8 mouse cellular contexts compared by ENCODE assay signal in the genomic region with DNA sequence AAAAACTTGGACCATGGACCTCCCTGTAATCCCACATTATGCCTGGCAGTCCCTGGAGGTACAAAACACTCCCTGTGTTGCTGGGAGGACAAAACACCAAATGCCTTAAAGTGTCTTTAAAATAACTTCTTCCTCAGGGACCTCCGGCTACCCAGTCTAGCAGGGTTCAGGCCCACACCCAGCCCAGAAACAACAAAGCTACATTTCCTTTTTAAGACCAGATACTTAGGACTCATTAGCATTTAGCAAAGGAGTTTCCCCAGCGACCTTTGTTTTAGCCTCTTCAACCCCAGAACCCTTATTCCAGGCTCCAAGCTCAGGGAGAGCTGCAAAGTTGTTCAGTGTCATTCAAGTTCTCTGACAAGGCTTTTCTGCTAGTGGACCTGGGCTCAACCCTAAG. TPM values are rescaled to one million over a fixed set of nuclear protein-coding genes. Genes with fewer than 3 reads are reported as not detected.
DNase-seq lines count a peak whose midpoint lies in the region; ATAC-seq and TF ChIP-seq lines count a peak whose summit lies in the region.
"Had no signal": no experiment of that assay in that cellular context is flagged by ENCODE, and none has a peak within 500 bp of the region (broad histone marks: within the 10 kb centered on the region; RNA-seq: fewer than 3 reads in every experiment).

No protein-coding gene starts in this region.

- no peaks in the 10 kb centered on the region for H3K9me3 ChIP-seq in lung, embryonic 14.5 days (ENCODE audit: low read depth, low read length)
- H3K9me3 ChIP-seq in forebrain, embryonic 13.5 days (replicated peaks), result no peaks in the 10 kb centered on the region
- no peaks in the 10 kb centered on the region for H3K9me3 ChIP-seq in limb, embryonic 11.5 days (ENCODE audit: control insufficient read depth, low read length)
- H3K9me3 ChIP-seq in stomach, embryonic 15.5 days, result no peaks in the 10 kb centered on the region

- TF ChIP-seq CTCF in lung, embryonic 14.5 days (IDR thresholded peaks at IDR 0.05; ENCODE audit: low read depth), result no peak

- peaks cover 8% of the 10 kb centered on the region; the same call in 1 of the 2 replicates for H3K27me3 ChIP-seq in lung, embryonic 14.5 days (ENCODE audit: insufficient read depth, low read length)
- peaks cover 6% of the 10 kb centered on the region; the same call in 1 of the 2 replicates for H3K27me3 ChIP-seq in forebrain, embryonic 13.5 days
- H3K27me3 ChIP-seq in limb, embryonic 11.5 days (ENCODE audit: control insufficient read depth, insufficient read depth, low read length), result peaks cover 8% of the 10 kb centered on the region
- H3K27me3 ChIP-seq in stomach, embryonic 15.5 days (replicated peaks), result no peaks in the 10 kb centered on the region

- H3K9ac ChIP-seq in lung, embryonic 14.5 days, result peak overlapping the region; percentile 63
- peak overlapping the region; percentile 80 for H3K9ac ChIP-seq in forebrain, embryonic 13.5 days
- no peak overlapping the region; the same call in 1 of the 2 replicates for H3K9ac ChIP-seq in limb, embryonic 11.5 days (ENCODE audit: low read length)
- H3K9ac ChIP-seq in stomach, embryonic 15.5 days, result peak overlapping the region; percentile 54; the same call in 1 of the 2 replicates

- peak overlapping the region; percentile 60 for H3K4me3 ChIP-seq in lung, embryonic 14.5 days (ENCODE audit: low read depth, low read length)
- peak overlapping the region; percentile 69 for H3K4me3 ChIP-seq in forebrain, embryonic 13.5 days
- H3K4me3 ChIP-seq in limb, embryonic 11.5 days (ENCODE audit: low read depth, low read length), result peak overlapping the region; percentile 56
- peak overlapping the region; percentile 61 for H3K4me3 ChIP-seq in stomach, embryonic 15.5 days (replicated peaks)

- H3K4me1 ChIP-seq in lung, embryonic 14.5 days (ENCODE audit: insufficient read depth), result 0 out of 2 replicates have a peak, but pooled peaks cover 7% of the 10 kb centered on the region
- peaks cover 47% of the 10 kb centered on the region for H3K4me1 ChIP-seq in forebrain, embryonic 13.5 days
- 0 out of 2 replicates have a peak, but pooled peaks cover 7% of the 10 kb centered on the region for H3K4me1 ChIP-seq in limb, embryonic 11.5 days (ENCODE audit: control insufficient read depth, insufficient read depth, low read length)
- peaks cover 26% of the 10 kb centered on the region for H3K4me1 ChIP-seq in stomach, embryonic 15.5 days

- no peaks in the 10 kb centered on the region for H3K36me3 ChIP-seq in lung, embryonic 14.5 days (ENCODE audit: insufficient read depth)
- H3K36me3 ChIP-seq in forebrain, embryonic 13.5 days (ENCODE audit: poor library complexity, severe bottlenecking), result no peaks in the 10 kb centered on the region
- H3K36me3 ChIP-seq in limb, embryonic 11.5 days (ENCODE audit: control insufficient read depth, insufficient read depth, low read length), result no peaks in the 10 kb centered on the region
- no peaks in the 10 kb centered on the region for H3K36me3 ChIP-seq in stomach, embryonic 15.5 days

- peak overlapping the region; percentile 89 for H3K27ac ChIP-seq in lung, embryonic 14.5 days (ENCODE audit: low read depth)
- H3K27ac ChIP-seq in forebrain, embryonic 13.5 days, result peak overlapping the region; percentile 92
- H3K27ac ChIP-seq in limb, embryonic 11.5 days (replicated peaks; ENCODE audit: low read depth, low read length), result no peak overlapping the region
- peak overlapping the region; percentile 74; the same call in 1 of the 2 replicates for H3K27ac ChIP-seq in stomach, embryonic 15.5 days
- H3K27ac ChIP-seq: macrophage had no signal

- peak; percentile 23 for DNase-seq in lung, embryonic 14.5 days
- no peak for DNase-seq in lung, postnatal 4 days
- DNase-seq in limb, embryonic 11.5 days (ENCODE audit: low spot score), result no peak

- 18% methylated on average over 2 of the region's 2 CpGs for WGBS in lung, embryonic 14.5 days
- 3% methylated on average over 2 of the region's 2 CpGs for WGBS in forebrain, embryonic 13.5 days
- 33% methylated on average over 2 of the region's 2 CpGs for WGBS in limb, embryonic 11.5 days
- WGBS in stomach, embryonic 15.5 days, result 17% methylated on average over 2 of the region's 2 CpGs

- no peak for ATAC-seq in lung, embryonic 14.5 days (ENCODE audit: insufficient read depth)
- no peak for ATAC-seq in forebrain, embryonic 13.5 days
- no peak for ATAC-seq in limb, embryonic 11.5 days (ENCODE audit: insufficient number of reproducible peaks, low FRiP score, low TSS enrichment, low read depth)
- no peak for ATAC-seq in stomach, embryonic 15.5 days (ENCODE audit: insufficient read depth, low FRiP score, low read depth)
- ATAC-seq in inflammation-experienced regulatory T-cells, adult 6 months, result no peak
- ATAC-seq in CD4-positive, CD25-positive, alpha-beta regulatory T cell, adult 4 months, result no peak

- H3K4me2 ChIP-seq in lung, embryonic 14.5 days, result peak overlapping the region; percentile 76
- peak overlapping the region; percentile 86 for H3K4me2 ChIP-seq in forebrain, embryonic 13.5 days
- peak overlapping the region; percentile 95 for H3K4me2 ChIP-seq in limb, embryonic 11.5 days (ENCODE audit: low read depth, severe bottlenecking)
- peak overlapping the region; percentile 91 for H3K4me2 ChIP-seq in stomach, embryonic 15.5 days

RNA-seq across cellular contexts. Expression of a gene that starts 0.9 kb away (rescaled TPM):
- 123 and 138 TPM in 2 replicates for polyA plus RNA-seq in lung, embryonic 14.5 days (2014; fragmentation: Nextera tagmentation; extraction: Ambion mirVana)
- 53.3 and 53.8 TPM in 2 replicates for polyA plus RNA-seq in forebrain, embryonic 13.5 days (2015; fragmentation: Nextera tagmentation; extraction: Ambion mirVana)
- polyA plus RNA-seq in limb, embryonic 11.5 days (2014; fragmentation: Nextera tagmentation; extraction: Ambion mirVana), result 3.6 and 7.8 TPM in 2 replicates
- polyA plus RNA-seq in stomach, embryonic 15.5 days (2015; fragmentation: Nextera tagmentation; extraction: Ambion mirVana), result 50.8 and 52.4 TPM in 2 replicates
- not detected for polyA plus RNA-seq in inflammation-experienced regulatory T-cells, adult 6 months (2017; shearing (Covaris generic))
- not detected for polyA plus RNA-seq in CD4-positive, CD25-positive, alpha-beta regulatory T cell, adult 4 months (2017; shearing (Covaris generic))
- polyA plus RNA-seq: macrophage had no signal

RNA-seq across cellular contexts. Expression of a gene that starts 13.4 kb away (rescaled TPM):
- 78.2 and 79.1 TPM in 2 replicates for polyA plus RNA-seq in lung, embryonic 14.5 days (2014; fragmentation: Nextera tagmentation; extraction: Ambion mirVana)
- 83.0 and 91.1 TPM in 2 replicates for polyA plus RNA-seq in forebrain, embryonic 13.5 days (2015; fragmentation: Nextera tagmentation; extraction: Ambion mirVana)
- 60.4 and 69.3 TPM in 2 replicates for polyA plus RNA-seq in limb, embryonic 11.5 days (2014; fragmentation: Nextera tagmentation; extraction: Ambion mirVana)
- polyA plus RNA-seq in stomach, embryonic 15.5 days (2015; fragmentation: Nextera tagmentation; extraction: Ambion mirVana), result 92.7 and 103 TPM in 2 replicates
- 10 to 100 TPM; 51.9 to 68.0 (median 52.9) TPM for polyA plus RNA-seq in inflammation-experienced regulatory T-cells, adult 6 months (2017; shearing (Covaris generic))
- polyA plus RNA-seq in CD4-positive, CD25-positive, alpha-beta regulatory T cell, adult 4 months (2017; shearing (Covaris generic)), result 10 to 100 TPM; 42.6 to 73.0 TPM

RNA-seq across cellular contexts. Expression of a gene that starts 24.8 kb away (rescaled TPM):
- polyA plus RNA-seq in lung, embryonic 14.5 days (2014; fragmentation: Nextera tagmentation; extraction: Ambion mirVana), result 0.20 and 0.51 TPM in 2 replicates
- 0.14 and 0.25 TPM in 2 replicates for polyA plus RNA-seq in forebrain, embryonic 13.5 days (2015; fragmentation: Nextera tagmentation; extraction: Ambion mirVana)
- not detected in 2 replicates for polyA plus RNA-seq in limb, embryonic 11.5 days (2014; fragmentation: Nextera tagmentation; extraction: Ambion mirVana)
- 0.14 TPM in 1 of 2 replicates, not detected in the other for polyA plus RNA-seq in stomach, embryonic 15.5 days (2015; fragmentation: Nextera tagmentation; extraction: Ambion mirVana)
- not detected for polyA plus RNA-seq in inflammation-experienced regulatory T-cells, adult 6 months (2017; shearing (Covaris generic))
- polyA plus RNA-seq in CD4-positive, CD25-positive, alpha-beta regulatory T cell, adult 4 months (2017; shearing (Covaris generic)), result not detected
- polyA plus RNA-seq: macrophage had no signal

RNA-seq across cellular contexts. Expression of a gene that starts 32.7 kb away (rescaled TPM):
- polyA plus RNA-seq in lung, embryonic 14.5 days (2014; fragmentation: Nextera tagmentation; extraction: Ambion mirVana), result 0.11 and 0.17 TPM in 2 replicates
- polyA plus RNA-seq in forebrain, embryonic 13.5 days (2015; fragmentation: Nextera tagmentation; extraction: Ambion mirVana), result 0.21 and 0.28 TPM in 2 replicates
- 0.15 and 0.71 TPM in 2 replicates for polyA plus RNA-seq in limb, embryonic 11.5 days (2014; fragmentation: Nextera tagmentation; extraction: Ambion mirVana)
- polyA plus RNA-seq in stomach, embryonic 15.5 days (2015; fragmentation: Nextera tagmentation; extraction: Ambion mirVana), result 0.71 and 1.1 TPM in 2 replicates
- under 1 TPM in 2 of 3 experiments, not detected in 1; 0.78 to 0.93 TPM for polyA plus RNA-seq in inflammation-experienced regulatory T-cells, adult 6 months (2017; shearing (Covaris generic))
- under 1 TPM; 0.36 to 0.38 TPM for polyA plus RNA-seq in CD4-positive, CD25-positive, alpha-beta regulatory T cell, adult 4 months (2017; shearing (Covaris generic))

RNA-seq across cellular contexts. Expression of a gene that starts 32.9 kb away (rescaled TPM):
- polyA plus RNA-seq in lung, embryonic 14.5 days (2014; fragmentation: Nextera tagmentation; extraction: Ambion mirVana), result 69.2 and 70.1 TPM in 2 replicates
- 25.3 and 33.1 TPM in 2 replicates for polyA plus RNA-seq in forebrain, embryonic 13.5 days (2015; fragmentation: Nextera tagmentation; extraction: Ambion mirVana)
- 80.5 and 83.1 TPM in 2 replicates for polyA plus RNA-seq in limb, embryonic 11.5 days (2014; fragmentation: Nextera tagmentation; extraction: Ambion mirVana)
- polyA plus RNA-seq in stomach, embryonic 15.5 days (2015; fragmentation: Nextera tagmentation; extraction: Ambion mirVana), result 51.0 and 52.9 TPM in 2 replicates
- 10 to 100 TPM in 2 of 3 experiments, 1 to 10 TPM in 1; 8.7 to 13.0 (median 10.2) TPM for polyA plus RNA-seq in inflammation-experienced regulatory T-cells, adult 6 months (2017; shearing (Covaris generic))
- polyA plus RNA-seq in CD4-positive, CD25-positive, alpha-beta regulatory T cell, adult 4 months (2017; shearing (Covaris generic)), result 1 to 10 TPM; 7.5 to 9.2 TPM
